Mouse (Mus musculus) MEL (cell line): ENCODE results near the gene Lin54. TPM values are rescaled to one million over a fixed set of nuclear protein-coding genes. Genes with fewer than 3 reads are reported as not detected.

Experiments
- DNase-seq: peaks from one replicate; pipeline ENCODE4 v3.0.0; 2011; ENCODE audit warnings: low read depth, low spot score
- H3K27ac ChIP-seq: 2 replicates; pipeline ENCODE4 v1.5.1; 2012; ENCODE audit warnings: low read depth, mild to moderate bottlenecking, control low read depth, low read length, moderate library complexity; ENCODE audit not compliant: control insufficient read depth
- H3K27me3 ChIP-seq, 2 experiments: fragments of 150-350 bp in 1 of 2; sonication (generic) in 1 of 2; 2 replicates each; pipeline ENCODE4 v1.6.1; 2012; ENCODE audit warnings: low read length in 2 of 2, mild to moderate bottlenecking in 2 of 2, improper control_type of control experiment in 1 of 2, moderate library complexity in 1 of 2; ENCODE audit not compliant: insufficient read depth in 2 of 2, control insufficient read depth in 1 of 2
- H3K36me3 ChIP-seq, 2 experiments: 2 replicates each; pipeline ENCODE4 v1.6.1; 2012 to 2014; ENCODE audit warnings: low read length in 2 of 2, improper control_type of control experiment in 1 of 2, inconsistent platforms in 1 of 2, mild to moderate bottlenecking in 1 of 2; ENCODE audit not compliant: insufficient read depth in 2 of 2, control insufficient read depth in 1 of 2
- H3K4me1 ChIP-seq, 2 experiments: fragments of 150-350 bp in 1 of 2; sonication (generic) in 1 of 2; 2 replicates each; pipeline ENCODE4 v1.6.1; 2012; ENCODE audit warnings: low read length in 2 of 2, improper control_type of control experiment in 1 of 2, mild to moderate bottlenecking in 1 of 2; ENCODE audit not compliant: insufficient read depth in 2 of 2, control insufficient read depth in 1 of 2
- H3K4me3 ChIP-seq, 2 experiments: fragments of 150-350 bp in 1 of 2; sonication (generic) in 1 of 2; 2 replicates each; pipeline ENCODE4 v1.5.1; 2012; ENCODE audit warnings: low read depth in 2 of 2, low read length in 2 of 2, mild to moderate bottlenecking in 2 of 2, moderate library complexity in 2 of 2, control low read depth in 1 of 2, improper control_type of control experiment in 1 of 2; ENCODE audit not compliant: control insufficient read depth in 1 of 2, insufficient read depth in 1 of 2
- H3K79me2 ChIP-seq: 2 replicates; pipeline ENCODE4 v1.6.1; 2012; ENCODE audit warnings: mild to moderate bottlenecking, low read length, moderate library complexity; ENCODE audit not compliant: control insufficient read depth, poor library complexity, insufficient read depth
- H3K9ac ChIP-seq: 2 replicates; pipeline ENCODE4 v1.6.1; 2012; ENCODE audit warnings: low read depth, mild to moderate bottlenecking, control low read depth, low read length, moderate library complexity; ENCODE audit not compliant: control insufficient read depth, poor library complexity, severe bottlenecking
- H3K9me3 ChIP-seq: fragments of 150-350 bp; sonication (generic); replicated peaks from 2 replicates; pipeline ENCODE4 v1.6.1; 2012; ENCODE audit warnings: mild to moderate bottlenecking, low read length, improper control_type of control experiment, moderate library complexity; ENCODE audit not compliant: insufficient read depth
- BHLHE40 ChIP-seq: IDR thresholded peaks from 2 replicates; pipeline ENCODE4 v1.6.1; 2012; ENCODE audit warnings: low read depth, mild to moderate bottlenecking, inconsistent platforms, low read length, improper control_type of control experiment, borderline replicate concordance
- CHD2 ChIP-seq: IDR thresholded peaks from 2 replicates; pipeline ENCODE4 v1.6.1; 2011; ENCODE audit warnings: low read length, improper control_type of control experiment
- CTCF ChIP-seq, 3 experiments: IDR thresholded peaks in 2 of 3; conservative IDR thresholded peaks in 1 of 3; 2 replicates each; pipeline ENCODE4 v1.5.1; 2011 to 2012; ENCODE audit warnings: low read length in 3 of 3, low read depth in 2 of 3, mild to moderate bottlenecking in 2 of 3, improper control_type of control experiment in 1 of 3, inconsistent platforms in 1 of 3, mixed read lengths in 1 of 3, moderate library complexity in 1 of 3; ENCODE audit not compliant: control insufficient read depth in 1 of 3, insufficient read depth in 1 of 3, poor library complexity in 1 of 3, severe bottlenecking in 1 of 3
- E2F4 ChIP-seq: IDR thresholded peaks from 2 replicates; pipeline ENCODE4 v1.6.1; 2011; ENCODE audit warnings: low read depth, low read length, improper control_type of control experiment, borderline replicate concordance
- ELF1 ChIP-seq: IDR thresholded peaks from 2 replicates; pipeline ENCODE4 v1.6.1; 2014; ENCODE audit warnings: low read depth, mild to moderate bottlenecking, inconsistent platforms, low read length, improper control_type of control experiment, moderate library complexity
- EP300 ChIP-seq, 2 experiments: IDR thresholded peaks; 2 replicates each; pipeline ENCODE4 v1.6.1; 2011; ENCODE audit warnings: improper control_type of control experiment in 2 of 2, low read length in 2 of 2, low read depth in 1 of 2, mild to moderate bottlenecking in 1 of 2
- ETS1 ChIP-seq: IDR thresholded peaks from 2 replicates; pipeline ENCODE4 v1.6.1; 2012; ENCODE audit warnings: low read depth, mild to moderate bottlenecking, inconsistent platforms, low read length, improper control_type of control experiment, moderate library complexity
- GABPA ChIP-seq: IDR thresholded peaks from 2 replicates; pipeline ENCODE4 v1.6.1; 2012; ENCODE audit warnings: low read depth, mild to moderate bottlenecking, inconsistent platforms, low read length, improper control_type of control experiment, moderate library complexity
- GATA1 ChIP-seq: IDR thresholded peaks from 2 replicates; pipeline ENCODE4 v1.6.1; 2011; ENCODE audit warnings: low read depth, low read length, improper control_type of control experiment
- JUND ChIP-seq: IDR thresholded peaks from 2 replicates; pipeline ENCODE4 v1.6.1; 2011; ENCODE audit warnings: low read depth, mild to moderate bottlenecking, improper control_type of control experiment, low read length
- MAFK ChIP-seq: IDR thresholded peaks from 2 replicates; pipeline ENCODE4 v1.6.1; 2011; ENCODE audit warnings: low read depth, mild to moderate bottlenecking, low read length, improper control_type of control experiment, borderline replicate concordance
- MAX ChIP-seq: IDR thresholded peaks from 2 replicates; pipeline ENCODE4 v1.6.1; 2011; ENCODE audit warnings: low read length, improper control_type of control experiment
- MAZ ChIP-seq: IDR thresholded peaks from 2 replicates; pipeline ENCODE4 v1.6.1; 2012; ENCODE audit warnings: low read depth, mild to moderate bottlenecking, inconsistent platforms, low read length, improper control_type of control experiment
- MEF2A ChIP-seq: IDR thresholded peaks from 2 replicates; pipeline ENCODE4 v1.6.1; 2014; ENCODE audit warnings: low read depth, mild to moderate bottlenecking, inconsistent platforms, low read length, improper control_type of control experiment; ENCODE audit not compliant: poor library complexity, insufficient replicate concordance, severe bottlenecking; ENCODE audit errors: extremely low read depth
- MXI1 ChIP-seq: IDR thresholded peaks from 2 replicates; pipeline ENCODE4 v1.6.1; 2011; ENCODE audit warnings: mild to moderate bottlenecking, low read depth, low read length, improper control_type of control experiment
- MYB ChIP-seq: IDR thresholded peaks from 2 replicates; pipeline ENCODE4 v1.6.1; 2011; ENCODE audit warnings: mild to moderate bottlenecking, low read depth, low read length, improper control_type of control experiment
- MYC ChIP-seq: IDR thresholded peaks from 2 replicates; pipeline ENCODE4 v1.6.1; 2011; ENCODE audit warnings: low read depth, mild to moderate bottlenecking, low read length, improper control_type of control experiment, moderate library complexity
- NELFE ChIP-seq: IDR thresholded peaks from 2 replicates; pipeline ENCODE4 v1.6.1; 2011; ENCODE audit warnings: low read depth, low read length, improper control_type of control experiment
- NRF1 ChIP-seq: IDR thresholded peaks from 2 replicates; pipeline ENCODE4 v1.6.1; 2014; ENCODE audit warnings: low read depth, mild to moderate bottlenecking, inconsistent platforms, low read length, improper control_type of control experiment, moderate library complexity; ENCODE audit not compliant: poor library complexity, insufficient read depth, severe bottlenecking
- POLR2A ChIP-seq, 2 experiments: IDR thresholded peaks; 2 replicates each; pipeline ENCODE4 v1.6.1; 2011 to 2012; ENCODE audit warnings: low read length in 2 of 2, mild to moderate bottlenecking in 2 of 2, control low read depth in 1 of 2, improper control_type of control experiment in 1 of 2, low read depth in 1 of 2, moderate library complexity in 1 of 2; ENCODE audit not compliant: control insufficient read depth in 1 of 2, insufficient read depth in 1 of 2, poor library complexity in 1 of 2
- POLR2AphosphoS2 ChIP-seq: IDR thresholded peaks from 2 replicates; pipeline ENCODE4 v1.6.1; 2011; ENCODE audit warnings: low read length, improper control_type of control experiment
- RAD21 ChIP-seq: IDR thresholded peaks from 2 replicates; pipeline ENCODE4 v1.6.1; 2011; ENCODE audit warnings: mild to moderate bottlenecking, low read depth, low read length, improper control_type of control experiment
- SIN3A ChIP-seq: IDR thresholded peaks from 2 replicates; pipeline ENCODE4 v1.6.1; 2012; ENCODE audit warnings: low read length, improper control_type of control experiment, inconsistent platforms
- SMC3 ChIP-seq: IDR thresholded peaks from 2 replicates; pipeline ENCODE4 v1.6.1; 2011; ENCODE audit warnings: low read depth, low read length, improper control_type of control experiment
- TBP ChIP-seq: IDR thresholded peaks from 2 replicates; pipeline ENCODE4 v1.8.0; 2011; ENCODE audit warnings: low read depth, low read length, improper control_type of control experiment
- TCF12 ChIP-seq: IDR thresholded peaks from 2 replicates; pipeline ENCODE4 v1.6.1; 2014; ENCODE audit warnings: low read depth, mild to moderate bottlenecking, inconsistent platforms, low read length, improper control_type of control experiment, moderate library complexity
- USF1 ChIP-seq: IDR thresholded peaks from 2 replicates; pipeline ENCODE4 v1.6.1; 2014; ENCODE audit warnings: low read depth, mild to moderate bottlenecking, inconsistent platforms, low read length, improper control_type of control experiment, moderate library complexity
- USF2 ChIP-seq, 2 experiments: IDR thresholded peaks; 2 replicates each; pipeline ENCODE4 v1.6.1; 2011 to 2012; ENCODE audit warnings: improper control_type of control experiment in 2 of 2, low read length in 2 of 2, borderline replicate concordance in 1 of 2, inconsistent platforms in 1 of 2, low read depth in 1 of 2, mild to moderate bottlenecking in 1 of 2; ENCODE audit not compliant: insufficient read depth in 1 of 2
- ZKSCAN1 ChIP-seq: IDR thresholded peaks from 2 replicates; pipeline ENCODE4 v1.6.1; 2012; ENCODE audit warnings: low read depth, mild to moderate bottlenecking, inconsistent platforms, low read length, improper control_type of control experiment, moderate library complexity
- ZMIZ1 ChIP-seq: IDR thresholded peaks from 2 replicates; pipeline ENCODE4 v1.6.1; 2012; ENCODE audit warnings: low read depth, mild to moderate bottlenecking, inconsistent platforms, low read length, improper control_type of control experiment, moderate library complexity
- ZNF384 ChIP-seq: IDR thresholded peaks from 2 replicates; pipeline ENCODE4 v1.6.1; 2012; ENCODE audit warnings: low read depth, mild to moderate bottlenecking, inconsistent platforms, low read length, improper control_type of control experiment
- polyA plus RNA-seq, 2 experiments: library from polyadenylated mRNA; stranded (reverse) in 1 of 2; unstranded in 1 of 2; fragments of >175 nt in 1 of 2; fragments of >200 nt in 1 of 2; gene quantifications; 2 replicates each; pipeline versions ENCODE4 v1.2.1 to v1.2.4; 2012; ENCODE audit warnings: low replicate concordance in 2 of 2, low read depth in 1 of 2; ENCODE audit not compliant: insufficient read length in 2 of 2, insufficient read depth in 1 of 2, missing spikeins in 1 of 2
- total RNA-seq: library from RNA; depleted of rRNA; stranded (reverse); fragments of 300-350 nt; gene quantifications from 2 replicates; pipeline ENCODE4 v1.2.3, GENCODE M21; 2012

Lin54 gene
- total and polyA plus RNA-seq, 3 experiments: 14.1 to 16.0 TPM; not detected in 1

DNA sequence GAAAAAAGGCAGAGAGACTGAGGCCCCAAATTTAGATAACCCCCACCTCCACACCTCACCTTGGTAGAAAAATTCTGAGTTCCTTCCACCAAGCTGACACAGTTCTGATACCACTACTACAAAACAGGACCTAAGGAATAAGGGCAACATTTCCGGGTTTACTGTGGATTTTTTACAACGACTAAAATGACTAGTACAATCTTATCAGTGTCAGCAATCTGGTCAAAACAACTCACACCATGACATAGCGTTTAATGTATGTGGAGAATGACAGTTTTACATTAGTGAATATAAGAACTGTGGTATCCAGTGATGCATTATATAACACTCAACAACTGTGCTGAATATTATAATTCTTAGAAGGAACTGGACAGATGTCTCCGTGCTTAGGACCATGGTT, 828 bp upstream of the Lin54 start:
- DNase-seq: peak; percentile 66
- TF ChIP-seq ZKSCAN1 (no peak), GABPA (peak; percentile 45; the same call in 1 of the 2 replicates), ELF1 (peak; percentile 57; the same call in 1 of the 2 replicates), USF2 (IDR thresholded peaks at IDR 0.05; ENCODE audit: borderline replicate concordance in 1 of 2, insufficient read depth in 1 of 2, low read depth in 1 of 2, low read length in 2 of 2) (no peak), USF1 (no peak), MYC (no peak), NELFE (no peak), SMC3 (no peak), TCF12 (no peak), MEF2A (no peak), POLR2A (IDR thresholded peaks at IDR 0.05; ENCODE audit: control insufficient read depth in 1 of 2, insufficient read depth in 1 of 2, low read depth in 1 of 2, low read length in 2 of 2, poor library complexity in 1 of 2) (no peak), POLR2AphosphoS2 (no peak), ZMIZ1 (no peak), TBP (no peak), MYB (0 out of 2 replicates have a peak, but pooled peaks have one; percentile 9), MAX (no peak), MXI1 (no peak), SIN3A (no peak; the same call in 1 of the 2 replicates), ETS1 (peak; percentile 77), RAD21 (no peak), E2F4 (no peak), MAFK (no peak), MAZ (no peak), GATA1 (peak; percentile 83), JUND (no peak), ZNF384 (no peak), BHLHE40 (no peak), EP300 (IDR thresholded peaks at IDR 0.05; ENCODE audit: low read depth in 1 of 2, low read length in 2 of 2) (peak; percentile 64 to 73; a peak in 3 of 4 replicates), NRF1 (no peak), CTCF (IDR thresholded peaks at IDR 0.05 in 2 of 3, conservative IDR thresholded peaks at IDR 0.05 in 1 of 3; ENCODE audit: control insufficient read depth in 1 of 3, insufficient read depth in 1 of 3, low read depth in 2 of 3, low read length in 3 of 3, poor library complexity in 1 of 3, severe bottlenecking in 1 of 3) (no peak), CHD2 (no peak)
- H3K36me3 ChIP-seq: peaks cover 0 to 21% of the 10 kb centered on the region in 2 experiments; a peak in 2 of 4 replicates
- H3K9me3 ChIP-seq: no peaks in the 10 kb centered on the region
- H3K27me3 ChIP-seq: no peaks in the 10 kb centered on the region
- peaks cover 4 to 8% of the 10 kb centered on the region in 2 experiments; a peak in 3 of 4 replicates for H3K4me1 ChIP-seq
- H3K27ac ChIP-seq: peak overlapping the region; percentile 57
- peak overlapping the region in 1 of 2 experiments; percentile 57; a peak in 1 of 4 replicates for H3K4me3 ChIP-seq
- peaks cover 27% of the 10 kb centered on the region for H3K79me2 ChIP-seq
- peak overlapping the region; percentile 63 for H3K9ac ChIP-seq
